Mouse (Mus musculus) stomach, postnatal 0 days (tissue): ENCODE data around the gene Hnrnpr.

Experiments used
- CTCF ChIP-seq: IDR thresholded peaks from 2 replicates; pipeline ENCODE4 v1.5.1; 2016; ENCODE audit warnings: antibody characterized with exemption, low read depth, mild to moderate bottlenecking, moderate library complexity
- EP300 ChIP-seq: optimal IDR thresholded peaks from 2 replicates; pipeline ENCODE3; 2016; ENCODE audit warnings: antibody characterized with exemption

- TF ChIP-seq CTCF (no peak), EP300 (no peak)
Measured at GRCm38 (mm10) chr4:136407831-136408230, 97.1 kb downstream of the Hnrnpr start.
